Mouse (Mus musculus) bone marrow macrophage, adult 2 months (primary cell): Measurements from ENCODE around the gene Mprip.

Experiments used
- CTCF ChIP-seq: IDR thresholded peaks from 2 replicates; pipeline ENCODE4 v1.5.1; 2012; ENCODE audit warnings: low read depth, mild to moderate bottlenecking, low read length, moderate library complexity
- POLR2A ChIP-seq: IDR thresholded peaks from 2 replicates; pipeline ENCODE4 v1.6.1; 2012; ENCODE audit warnings: mild to moderate bottlenecking, low read depth, low read length, borderline replicate concordance

GRCm38 (mm10) chr11:59649058-59649457, 12.0 kb upstream of the Mprip start:
- no peak for TF ChIP-seq CTCF
- TF ChIP-seq POLR2A = no peak
